Mouse (Mus musculus): ENCODE results near the gene Rap1gap. TPM values are rescaled to one million over a fixed set of nuclear protein-coding genes. Genes with fewer than 3 reads are reported as not detected.

Gene Rap1gap
- polyA plus RNA-seq, 1 experiment from 2014 or later: 5.7 TPM

DNA sequence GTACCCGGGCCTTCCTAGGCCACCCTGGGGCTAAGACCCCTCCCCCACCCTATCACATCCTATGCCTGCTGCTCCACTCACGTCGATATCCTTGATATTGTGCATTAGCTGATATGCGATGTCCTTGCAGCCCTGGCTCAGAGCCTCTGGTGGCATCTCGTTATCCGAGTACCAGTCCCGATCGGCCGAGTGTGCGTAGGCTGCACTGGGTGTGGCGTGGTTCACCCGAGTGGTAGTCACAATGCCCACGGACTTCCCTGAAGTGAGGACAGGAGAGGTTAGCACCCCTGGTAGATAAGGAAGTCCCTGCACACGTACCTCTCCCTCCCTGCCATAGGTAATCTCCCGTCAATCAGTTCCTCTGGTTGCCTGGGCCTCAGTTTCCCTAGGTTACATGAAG, 87.9 kb downstream of the Rap1gap start:
- H3K36me3 ChIP-seq (replicated peaks; ENCODE audit: control insufficient read depth, insufficient read depth, low read depth, low read length): no peaks in the 10 kb centered on the region
- H3K4me2 ChIP-seq (ENCODE audit: low read depth, low read length): no peak overlapping the region
- ATAC-seq (replicated peaks; ENCODE audit: insufficient number of reproducible peaks, low FRiP score, low TSS enrichment, low read depth) (no peak), DNase-seq (ENCODE audit: low spot score) (no peak)
- no peak overlapping the region for H3K4me3 ChIP-seq (ENCODE audit: low read depth, low read length)
- peaks cover 5% of the 10 kb centered on the region for H3K4me1 ChIP-seq (ENCODE audit: control insufficient read depth, insufficient read depth, low read length)
- 66% methylated on average over 15 of the region's 15 CpGs for WGBS
- H3K27me3 ChIP-seq (ENCODE audit: control insufficient read depth, insufficient read depth, low read length): no peaks in the 10 kb centered on the region
- no peak overlapping the region for H3K27ac ChIP-seq (replicated peaks; ENCODE audit: low read depth, low read length)
- no peaks in the 10 kb centered on the region for H3K9me3 ChIP-seq (replicated peaks; ENCODE audit: control insufficient read depth, low read length)
- H3K9ac ChIP-seq (replicated peaks; ENCODE audit: low read length): no peak overlapping the region

DNA sequence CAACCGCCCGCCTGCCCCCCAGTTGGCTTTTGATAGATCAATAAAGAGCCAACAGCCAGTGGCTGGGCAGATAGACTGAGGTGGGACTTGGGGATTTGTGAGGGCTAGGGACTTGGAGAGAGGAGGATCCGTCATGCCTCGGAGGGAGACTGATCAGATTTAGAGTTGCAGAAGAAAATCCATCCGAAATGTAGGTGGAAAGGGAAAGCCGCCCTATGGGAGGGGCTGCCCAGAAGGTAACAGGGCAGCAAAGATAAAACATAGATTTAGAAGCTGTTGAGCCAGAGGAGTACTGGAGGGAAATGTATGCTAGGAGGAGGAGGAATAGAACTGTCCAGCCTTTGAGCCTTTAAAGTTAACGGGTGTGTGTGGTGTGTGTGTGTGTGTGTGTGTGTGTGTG, 88.7 kb downstream of the Rap1gap start:
- DNase-seq (ENCODE audit: low spot score): no peak
- ATAC-seq (replicated peaks; ENCODE audit: insufficient number of reproducible peaks, low FRiP score, low TSS enrichment, low read depth): no peak
- no peak overlapping the region for H3K9ac ChIP-seq (replicated peaks; ENCODE audit: low read length)
- 89% methylated on average over 7 of the region's 7 CpGs for WGBS
- no peaks in the 10 kb centered on the region for H3K9me3 ChIP-seq (replicated peaks; ENCODE audit: control insufficient read depth, low read length)
- H3K4me3 ChIP-seq (ENCODE audit: low read depth, low read length): no peak overlapping the region
- no peak overlapping the region for H3K27ac ChIP-seq (replicated peaks; ENCODE audit: low read depth, low read length)
- H3K4me1 ChIP-seq (ENCODE audit: control insufficient read depth, insufficient read depth, low read length): peaks cover 5% of the 10 kb centered on the region
- H3K27me3 ChIP-seq (ENCODE audit: control insufficient read depth, insufficient read depth, low read length): no peaks in the 10 kb centered on the region
- H3K4me2 ChIP-seq (ENCODE audit: low read depth, low read length): no peak overlapping the region
- no peaks in the 10 kb centered on the region for H3K36me3 ChIP-seq (replicated peaks; ENCODE audit: control insufficient read depth, insufficient read depth, low read depth, low read length)

DNA sequence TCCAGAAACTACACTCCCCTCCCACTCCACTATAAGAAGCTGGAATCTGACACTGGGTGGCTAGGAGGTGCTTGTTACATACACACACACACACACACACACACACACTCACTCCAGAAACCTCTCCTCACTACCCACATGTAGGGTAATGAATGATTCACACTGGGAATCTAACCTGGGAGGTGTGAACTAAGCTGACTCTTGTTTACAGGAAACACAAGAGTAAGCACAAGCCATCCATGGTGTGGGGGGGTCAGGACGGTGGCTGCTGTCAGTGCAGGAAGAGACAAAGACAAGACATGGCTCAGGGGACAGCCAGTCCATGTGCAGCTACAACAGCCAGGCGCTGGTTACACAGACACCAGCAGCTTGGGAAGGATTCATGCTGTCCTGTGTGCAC, 89.9 kb downstream of the Rap1gap start:
- Histone ChIP-seq H3K4me2 (ENCODE audit: low read depth, low read length) (no peak overlapping the region), H3K27ac (replicated peaks; ENCODE audit: low read depth, low read length) (no peak overlapping the region), H3K4me1 (ENCODE audit: control insufficient read depth, insufficient read depth, low read length) (peaks cover 5% of the 10 kb centered on the region), H3K27me3 (ENCODE audit: control insufficient read depth, insufficient read depth, low read length) (no peaks in the 10 kb centered on the region), H3K9ac (replicated peaks; ENCODE audit: low read length) (no peak overlapping the region), H3K4me3 (ENCODE audit: low read depth, low read length) (no peak overlapping the region), H3K9me3 (replicated peaks; ENCODE audit: control insufficient read depth, low read length) (no peaks in the 10 kb centered on the region), H3K36me3 (replicated peaks; ENCODE audit: control insufficient read depth, insufficient read depth, low read depth, low read length) (no peaks in the 10 kb centered on the region)
- DNase-seq (ENCODE audit: low spot score) (no peak), ATAC-seq (replicated peaks; ENCODE audit: insufficient number of reproducible peaks, low FRiP score, low TSS enrichment, low read depth) (no peak)
- 77% methylated on average over 2 of the region's 2 CpGs for WGBS

DNA sequence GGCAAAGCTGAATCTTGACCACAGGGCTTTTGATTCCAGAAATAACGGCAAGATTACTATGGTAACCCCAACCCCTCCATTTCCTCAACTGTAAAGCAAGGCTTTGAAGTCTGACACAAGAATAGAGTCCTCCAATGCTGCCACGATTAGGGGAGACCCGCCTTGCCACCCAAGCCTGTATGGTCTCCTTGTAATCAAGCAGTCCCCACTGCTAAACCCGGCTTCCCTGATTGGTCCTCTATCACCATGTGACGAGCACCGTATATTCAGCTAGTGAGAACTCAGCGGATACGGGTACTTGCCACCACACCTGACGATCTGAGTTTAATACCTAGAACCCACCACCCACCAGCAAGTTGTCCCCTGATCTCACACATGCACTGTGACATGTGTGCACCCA, 98.4 kb downstream of the Rap1gap start:
- Histone ChIP-seq H3K27me3 (ENCODE audit: control insufficient read depth, insufficient read depth, low read length) (no peaks in the 10 kb centered on the region), H3K4me1 (ENCODE audit: control insufficient read depth, insufficient read depth, low read length) (peaks cover 4% of the 10 kb centered on the region), H3K4me3 (ENCODE audit: low read depth, low read length) (no peak overlapping the region), H3K36me3 (replicated peaks; ENCODE audit: control insufficient read depth, insufficient read depth, low read depth, low read length) (no peaks in the 10 kb centered on the region), H3K9ac (replicated peaks; ENCODE audit: low read length) (no peak overlapping the region), H3K9me3 (replicated peaks; ENCODE audit: control insufficient read depth, low read length) (no peaks in the 10 kb centered on the region), H3K4me2 (ENCODE audit: low read depth, low read length) (no peak overlapping the region), H3K27ac (replicated peaks; ENCODE audit: low read depth, low read length) (no peak overlapping the region)
- ATAC-seq (replicated peaks; ENCODE audit: insufficient number of reproducible peaks, low FRiP score, low TSS enrichment, low read depth) (no peak), DNase-seq (ENCODE audit: low spot score) (no peak)
- WGBS: 84% methylated on average over 9 of the region's 9 CpGs

DNA sequence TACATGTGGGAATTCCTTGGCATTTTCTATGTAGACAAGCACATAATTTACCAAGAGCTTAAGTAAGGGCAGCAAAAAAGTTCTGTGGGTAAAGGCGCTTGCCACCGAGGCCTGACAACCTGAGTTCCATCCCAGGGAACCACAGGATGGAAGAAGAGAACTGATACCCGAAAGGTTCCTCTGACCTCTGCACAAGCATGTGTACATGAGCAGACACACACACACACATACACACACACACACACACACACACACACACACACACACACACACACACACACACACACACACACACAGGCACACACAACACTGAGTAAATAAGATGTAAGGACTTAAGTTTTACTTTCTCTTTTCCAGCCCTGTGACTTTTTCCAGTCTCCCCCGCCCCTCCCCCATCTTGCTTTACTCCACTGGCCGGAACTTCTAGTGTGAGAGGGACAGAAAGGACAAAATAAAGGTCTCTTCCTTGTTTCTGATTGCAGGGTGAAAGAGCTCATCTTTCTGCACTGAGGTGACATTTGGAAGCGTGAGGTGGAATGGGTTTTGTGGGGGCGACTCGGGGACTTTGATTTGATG, 99.5 kb downstream of the Rap1gap start:
- Histone ChIP-seq H3K27me3 (ENCODE audit: control insufficient read depth, insufficient read depth, low read length) (no peaks in the 10 kb centered on the region), H3K4me2 (ENCODE audit: low read depth, low read length) (no peak overlapping the region), H3K27ac (replicated peaks; ENCODE audit: low read depth, low read length) (no peak overlapping the region), H3K36me3 (replicated peaks; ENCODE audit: control insufficient read depth, insufficient read depth, low read depth, low read length) (no peaks in the 10 kb centered on the region), H3K9me3 (replicated peaks; ENCODE audit: control insufficient read depth, low read length) (no peaks in the 10 kb centered on the region), H3K9ac (replicated peaks; ENCODE audit: low read length) (no peak overlapping the region), H3K4me3 (ENCODE audit: low read depth, low read length) (no peak overlapping the region), H3K4me1 (ENCODE audit: control insufficient read depth, insufficient read depth, low read length) (peaks cover 4% of the 10 kb centered on the region)
- WGBS: 59% methylated on average over 8 of the region's 8 CpGs
- DNase-seq (ENCODE audit: low spot score) (peak; percentile 20), ATAC-seq (replicated peaks; ENCODE audit: insufficient number of reproducible peaks, low FRiP score, low TSS enrichment, low read depth) (no peak)

DNA sequence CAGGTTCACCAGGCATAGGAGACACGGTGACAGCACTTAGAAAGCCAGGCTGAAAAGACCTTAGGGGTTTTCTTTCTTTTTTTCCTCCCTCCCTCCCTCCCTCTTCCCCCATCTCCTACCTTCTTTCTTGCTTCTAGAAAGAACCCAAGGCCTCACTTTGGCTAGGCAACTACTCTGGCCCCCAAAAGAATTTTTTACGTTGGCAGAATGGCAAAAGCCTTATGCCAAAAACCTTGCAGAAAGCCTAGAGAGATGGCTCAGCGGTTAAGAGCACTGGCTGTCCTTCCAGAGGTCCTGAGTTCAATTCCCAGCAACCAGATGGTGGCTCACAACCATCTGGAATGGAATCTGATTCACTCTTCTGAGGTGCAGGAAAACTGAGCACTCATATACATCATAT, 100.1 kb downstream of the Rap1gap start:
- WGBS: 75% methylated on average over 3 of the region's 3 CpGs
- no peak overlapping the region for H3K4me3 ChIP-seq (ENCODE audit: low read depth, low read length)
- H3K4me2 ChIP-seq (ENCODE audit: low read depth, low read length): no peak overlapping the region
- no peak for ATAC-seq (replicated peaks; ENCODE audit: insufficient number of reproducible peaks, low FRiP score, low TSS enrichment, low read depth)
- H3K36me3 ChIP-seq (replicated peaks; ENCODE audit: control insufficient read depth, insufficient read depth, low read depth, low read length): no peaks in the 10 kb centered on the region
- peaks cover 4% of the 10 kb centered on the region for H3K4me1 ChIP-seq (ENCODE audit: control insufficient read depth, insufficient read depth, low read length)
- no peak overlapping the region for H3K9ac ChIP-seq (replicated peaks; ENCODE audit: low read length)
- DNase-seq (ENCODE audit: low spot score): no peak
- no peaks in the 10 kb centered on the region for H3K9me3 ChIP-seq (replicated peaks; ENCODE audit: control insufficient read depth, low read length)
- no peaks in the 10 kb centered on the region for H3K27me3 ChIP-seq (ENCODE audit: control insufficient read depth, insufficient read depth, low read length)
- no peak overlapping the region for H3K27ac ChIP-seq (replicated peaks; ENCODE audit: low read depth, low read length)

DNA sequence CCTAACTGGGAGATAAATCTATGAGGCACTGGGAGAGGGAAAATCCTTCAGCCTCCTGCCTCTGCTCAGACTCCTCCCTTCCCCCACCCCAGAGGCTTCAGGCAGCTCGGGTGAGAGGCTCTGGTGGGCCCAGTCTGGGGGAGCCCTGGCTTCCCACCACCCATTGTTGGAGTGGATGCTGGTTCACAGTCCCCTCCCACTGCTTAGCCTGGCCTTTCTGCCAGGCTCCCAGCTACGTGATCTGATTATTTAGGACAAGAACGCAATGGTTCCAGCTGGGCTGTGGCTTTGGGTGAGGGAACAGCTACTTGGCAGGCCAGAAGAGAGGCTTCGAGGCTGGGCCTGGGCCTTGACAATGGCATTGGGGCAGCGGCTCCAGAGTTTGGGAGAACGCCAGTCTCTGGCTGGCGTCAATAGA, 101.0 kb downstream of the Rap1gap start:
- ATAC-seq (replicated peaks; ENCODE audit: insufficient number of reproducible peaks, low FRiP score, low TSS enrichment, low read depth) (peak; percentile 79), DNase-seq (ENCODE audit: low spot score) (peak; percentile 30)
- peaks cover 4% of the 10 kb centered on the region for H3K4me1 ChIP-seq (ENCODE audit: control insufficient read depth, insufficient read depth, low read length)
- no peak overlapping the region; the same call in 1 of the 2 replicates for H3K27ac ChIP-seq (replicated peaks; ENCODE audit: low read depth, low read length)
- peak overlapping the region; percentile 34; the same call in 1 of the 2 replicates for H3K9ac ChIP-seq (replicated peaks; ENCODE audit: low read length)
- H3K4me2 ChIP-seq (ENCODE audit: low read depth, low read length): no peak overlapping the region
- 32% methylated on average over 7 of the region's 7 CpGs for WGBS
- H3K27me3 ChIP-seq (ENCODE audit: control insufficient read depth, insufficient read depth, low read length): no peaks in the 10 kb centered on the region
- no peaks in the 10 kb centered on the region for H3K36me3 ChIP-seq (replicated peaks; ENCODE audit: control insufficient read depth, insufficient read depth, low read depth, low read length)
- H3K4me3 ChIP-seq (ENCODE audit: low read depth, low read length): no peak overlapping the region
- H3K9me3 ChIP-seq (replicated peaks; ENCODE audit: control insufficient read depth, low read length): no peaks in the 10 kb centered on the region

DNA sequence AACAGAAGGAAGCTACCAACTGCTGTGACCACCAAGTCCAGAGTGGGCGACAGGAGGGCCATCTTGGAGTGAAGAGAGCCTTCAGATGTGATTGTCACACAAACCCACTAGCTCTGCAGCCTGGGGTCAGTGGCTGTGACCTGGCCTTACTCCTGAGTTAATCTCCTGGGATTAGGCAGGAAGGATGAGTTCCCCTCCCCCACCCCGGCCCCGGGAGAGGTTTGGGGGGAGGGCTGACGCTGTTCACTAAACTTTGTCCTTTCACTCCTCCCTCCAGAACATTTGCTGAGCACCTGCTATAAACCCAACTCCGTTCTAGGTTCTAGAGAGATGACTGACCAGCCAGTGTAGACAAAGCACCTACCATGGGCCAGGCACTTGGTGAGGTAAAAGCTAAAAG, 101.8 kb downstream of the Rap1gap start:
- Histone ChIP-seq H3K36me3 (replicated peaks; ENCODE audit: control insufficient read depth, insufficient read depth, low read depth, low read length) (no peaks in the 10 kb centered on the region), H3K9me3 (replicated peaks; ENCODE audit: control insufficient read depth, low read length) (no peaks in the 10 kb centered on the region), H3K4me3 (ENCODE audit: low read depth, low read length) (no peak overlapping the region), H3K4me2 (ENCODE audit: low read depth, low read length) (no peak overlapping the region), H3K27me3 (ENCODE audit: control insufficient read depth, insufficient read depth, low read length) (no peaks in the 10 kb centered on the region), H3K4me1 (ENCODE audit: control insufficient read depth, insufficient read depth, low read length) (peaks cover 4% of the 10 kb centered on the region), H3K9ac (replicated peaks; ENCODE audit: low read length) (no peak overlapping the region), H3K27ac (replicated peaks; ENCODE audit: low read depth, low read length) (no peak overlapping the region)
- ATAC-seq (replicated peaks; ENCODE audit: insufficient number of reproducible peaks, low FRiP score, low TSS enrichment, low read depth) (no peak), DNase-seq (ENCODE audit: low spot score) (no peak)
- WGBS: 23% methylated on average over 5 of the region's 5 CpGs

Data from embryonic facial prominence, embryonic 11.5 days (tissue).